Mouse (Mus musculus) effector memory CD4-positive, alpha-beta T cell, adult 7 months (primary cell): ENCODE measurements around the gene Cnbd2. TPM values are rescaled to one million over a fixed set of nuclear protein-coding genes. Genes with fewer than 3 reads are reported as not detected.

Experiments
- polyA plus RNA-seq: library from polyadenylated mRNA; unstranded; fragments of 100-300 nt; shearing (Covaris generic); gene quantifications from one replicate; pipeline ENCODE4 v1.2.1, GENCODE M21; 2017

Gene Cnbd2
- 7.9 TPM for polyA plus RNA-seq

GRCm38 (mm10) chr2:156312297-156312897 lies at the start of gene Cnbd2, which contains the start of gene Scand1:
TSS of gene Cnbd2 (plus strand) at chr2:156312299.
TSS of gene Scand1 (minus strand) at chr2:156312704.

DNA sequence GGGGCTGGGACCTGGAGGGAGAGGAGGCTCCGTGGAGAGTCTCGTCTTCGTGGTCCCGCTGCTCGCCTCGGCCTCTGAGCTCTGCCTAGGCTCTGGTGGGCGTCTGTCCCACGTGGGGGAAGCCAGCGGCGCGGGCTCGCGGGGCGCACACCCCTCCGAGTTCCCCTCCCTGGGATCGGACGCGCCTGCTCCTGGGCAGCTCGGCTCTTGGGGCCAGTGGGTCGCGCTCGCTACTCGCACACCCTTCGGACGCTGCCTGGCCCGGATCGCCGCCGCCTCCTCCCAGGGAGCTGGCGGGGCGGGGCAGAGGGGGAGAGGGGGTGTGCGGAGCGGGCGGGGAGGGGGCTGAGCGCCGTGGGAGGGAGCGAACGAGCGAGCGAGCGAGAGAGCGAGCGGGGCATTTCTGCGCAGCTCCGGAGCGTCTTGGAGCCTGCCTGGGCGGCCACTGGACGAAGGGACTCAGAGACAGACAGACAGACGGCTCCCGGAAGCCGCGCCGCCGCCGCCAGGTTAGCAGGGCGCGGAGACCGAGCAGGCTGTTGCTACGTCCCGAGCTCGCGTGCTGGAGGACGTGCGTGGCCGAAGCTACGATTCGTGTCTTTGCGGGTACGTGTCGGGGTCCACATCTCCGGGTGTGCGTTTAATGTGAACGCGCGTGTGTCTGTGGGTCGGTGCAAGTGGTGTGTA lies 108.7 kb downstream of the Cnbd2 start, which contains the start of gene Epb41l1:
Gene Epb41l1, plus strand, starts transcription at position 216 of the 687 bp plus-strand sequence.

Other genes starting within 250 kb of the Cnbd2 start
- 6.3 TPM for gene Spag4, start 247.1 kb upstream of the Cnbd2 start, polyA plus RNA-seq
- 63.6 TPM for gene Cpne1, start 200.3 kb upstream of the Cnbd2 start, polyA plus RNA-seq
- gene Rbm12, start 200.3 kb upstream of the Cnbd2 start, polyA plus RNA-seq: 39.3 TPM
- gene Gm28036, start 185.2 kb upstream of the Cnbd2 start, polyA plus RNA-seq: 25.5 TPM
- 134 TPM for gene Romo1, start 168.3 kb upstream of the Cnbd2 start, polyA plus RNA-seq
- 32.2 TPM for gene Nfs1, start 168.1 kb upstream of the Cnbd2 start, polyA plus RNA-seq
- 1,717 TPM for gene Rbm39, start 132.1 kb upstream of the Cnbd2 start, polyA plus RNA-seq
- gene Phf20, start 115.8 kb upstream of the Cnbd2 start, polyA plus RNA-seq: 69.4 TPM
- 88.9 TPM for gene Scand1, start 405 bp downstream of the Cnbd2 start, polyA plus RNA-seq
- 0.20 TPM for gene Epb41l1, start 108.6 kb downstream of the Cnbd2 start, polyA plus RNA-seq
- gene Aar2, start 235.3 kb downstream of the Cnbd2 start, polyA plus RNA-seq: 34.0 TPM